Mouse (Mus musculus): Measurements from ENCODE around the gene Tmigd1.

DNA sequence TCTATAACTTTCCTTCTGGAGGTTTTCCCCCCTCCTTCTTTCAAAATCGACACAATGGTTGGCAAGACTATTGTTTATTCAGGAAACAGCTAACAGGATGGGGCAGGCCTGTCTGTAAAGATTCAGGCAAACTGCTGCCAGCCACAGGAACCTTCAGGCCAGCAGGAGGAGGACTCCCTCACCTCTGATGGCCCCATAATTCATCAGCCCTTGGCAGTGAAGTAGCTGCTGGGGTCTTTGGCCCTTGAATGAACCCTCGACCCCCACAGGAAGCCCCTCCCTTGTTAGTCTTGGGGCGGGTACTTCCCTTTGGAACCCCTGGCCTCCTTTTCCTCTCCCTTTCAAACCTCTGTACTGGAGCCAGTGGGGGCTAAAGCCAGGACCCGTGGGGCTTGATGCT is 8.4 kb upstream of the Tmigd1 start:
- TF ChIP-seq CTCF (IDR thresholded peaks at IDR 0.05; ENCODE audit: insufficient read depth, low read length) (no peak), POLR2A (IDR thresholded peaks at IDR 0.05; ENCODE audit: borderline replicate concordance, extremely low read depth, low read depth, low read length) (0 out of 2 replicates have a peak, but pooled peaks have one; percentile 12)

Data from lung, adult 2 months (tissue).